Mouse (Mus musculus) C2C12 (cell line): ENCODE results near the gene Arfgap1.

Experiments used
- CTCF ChIP-seq: IDR thresholded peaks from one replicate; pipeline ENCODE4 v1.5.1; 2011; ENCODE audit not compliant: control insufficient read depth, insufficient read depth, insufficient read length
- MAX ChIP-seq: IDR thresholded peaks from one replicate; pipeline ENCODE4 v1.6.1; 2011; ENCODE audit warnings: mild to moderate bottlenecking, control low read depth

DNA sequence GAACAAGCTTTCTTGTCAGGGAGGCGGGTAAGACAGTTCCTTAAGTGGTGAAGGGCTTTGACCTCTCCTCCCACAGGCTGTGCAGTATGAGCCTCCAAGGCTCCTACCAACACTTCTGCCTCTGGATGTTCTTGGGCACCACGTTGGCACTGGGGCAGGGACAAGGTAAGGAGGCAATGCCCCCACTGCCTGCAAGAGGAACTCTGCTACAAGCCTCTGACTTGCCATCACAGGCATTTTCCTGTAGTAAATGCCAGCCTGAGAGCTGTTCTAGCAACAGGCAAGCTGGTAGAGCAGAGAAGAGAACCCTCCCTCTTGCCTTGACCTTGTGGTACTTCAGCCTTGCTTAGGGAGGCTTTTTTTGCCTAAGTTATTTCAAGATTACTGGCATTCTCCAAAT is 19.4 kb downstream of the Arfgap1 start, which contains the start of gene Col20a1:
- no peak for TF ChIP-seq CTCF
- TF ChIP-seq MAX, result no peak
